ENCODE assay signal across 9 mouse cellular contexts in genomic region chr1:91013803-91014202, GRCm38 (mm10). TPM values are rescaled to one million over a fixed set of nuclear protein-coding genes. Genes with fewer than 3 reads are reported as not detected.
DNase-seq lines count a peak whose midpoint lies in the region; ATAC-seq lines count a peak whose summit lies in the region.
"Had no signal": no experiment of that assay in that cellular context is flagged by ENCODE, and none has a peak within 500 bp of the region (broad histone marks: within the 10 kb centered on the region; RNA-seq: fewer than 3 reads in every experiment).

No protein-coding gene starts in this region.

- H3K36me3 ChIP-seq in kidney, embryonic 14.5 days (ENCODE audit: control insufficient read depth, insufficient read depth, low read length), result no peaks in the 10 kb centered on the region
- no peaks in the 10 kb centered on the region for H3K36me3 ChIP-seq in embryonic facial prominence, embryonic 14.5 days (ENCODE audit: control insufficient read depth, insufficient read depth, low read length)
- H3K36me3 ChIP-seq: forebrain, embryonic 12.5 days had no signal

- H3K9me3 ChIP-seq in kidney, embryonic 14.5 days (ENCODE audit: control insufficient read depth, low read length), result no peaks in the 10 kb centered on the region
- H3K9me3 ChIP-seq in embryonic facial prominence, embryonic 14.5 days (ENCODE audit: control insufficient read depth, low read length), result no peaks in the 10 kb centered on the region
- H3K9me3 ChIP-seq: forebrain, embryonic 12.5 days had no signal

- no peak overlapping the region for H3K4me3 ChIP-seq in kidney, embryonic 14.5 days (ENCODE audit: low read length)
- H3K4me3 ChIP-seq in embryonic facial prominence, embryonic 14.5 days (ENCODE audit: low read depth, low read length), result no peak overlapping the region
- H3K4me3 ChIP-seq: forebrain, embryonic 12.5 days had no signal

- intact Hi-C loops in heart, postnatal 36 days (cut with DNase I), result loop anchor here (2.0 kb wide), 1 partner anchor 13 kb away; no protein-coding TSS in a partner anchor

- no peak overlapping the region for H3K9ac ChIP-seq in kidney, embryonic 14.5 days (ENCODE audit: low read depth, low read length)
- no peak overlapping the region for H3K9ac ChIP-seq in embryonic facial prominence, embryonic 14.5 days (ENCODE audit: low read depth, low read length)
- H3K9ac ChIP-seq: forebrain, embryonic 12.5 days; liver, postnatal 0 days had no signal

- no peak overlapping the region for H3K27ac ChIP-seq in kidney, embryonic 14.5 days (ENCODE audit: low read depth, low read length)
- no peak overlapping the region; the same call in 1 of the 2 replicates for H3K27ac ChIP-seq in embryonic facial prominence, embryonic 14.5 days (replicated peaks; ENCODE audit: low read depth, low read length)
- H3K27ac ChIP-seq: forebrain, embryonic 12.5 days had no signal

- no peak for ATAC-seq in kidney, embryonic 14.5 days (ENCODE audit: low FRiP score, low TSS enrichment)
- ATAC-seq in embryonic facial prominence, embryonic 14.5 days (ENCODE audit: low read depth), result no peak
- ATAC-seq in megakaryocyte progenitor cell, adult 5-6 weeks (replicated peaks; ENCODE audit: poor library complexity), result no peak
- ATAC-seq: liver, postnatal 0 days had no signal

- H3K4me1 ChIP-seq in kidney, embryonic 14.5 days (ENCODE audit: control insufficient read depth, insufficient read depth, low read length), result peaks cover 27% of the 10 kb centered on the region
- peaks cover 18% of the 10 kb centered on the region for H3K4me1 ChIP-seq in embryonic facial prominence, embryonic 14.5 days (ENCODE audit: control insufficient read depth, insufficient read depth, low read length)

- no peaks in the 10 kb centered on the region for H3K27me3 ChIP-seq in kidney, embryonic 14.5 days (ENCODE audit: control insufficient read depth, insufficient read depth, low read length)
- H3K27me3 ChIP-seq in embryonic facial prominence, embryonic 14.5 days (replicated peaks; ENCODE audit: control insufficient read depth, insufficient read depth, low read length), result no peaks in the 10 kb centered on the region
- H3K27me3 ChIP-seq: forebrain, embryonic 12.5 days had no signal

- DNase-seq in kidney, adult 18-20 months, result peak; percentile 27
- DNase-seq in embryonic facial prominence, embryonic 14.5 days (ENCODE audit: low spot score), result peak; percentile 45
- DNase-seq in heart, postnatal 36 days, result peak; percentile 46
- DNase-seq in lung, postnatal 36 days, result peak; percentile 59
- no peak for DNase-seq in right cerebral cortex, postnatal 14 days
- DNase-seq: liver, postnatal 0 days had no signal

- WGBS in kidney, embryonic 14.5 days, result 68% methylated on average over 3 of the region's 3 CpGs
- 72% methylated on average over 3 of the region's 3 CpGs for WGBS in embryonic facial prominence, embryonic 14.5 days

- no peak overlapping the region for H3K4me2 ChIP-seq in kidney, embryonic 14.5 days (replicated peaks; ENCODE audit: low read depth, low read length)
- no peak overlapping the region for H3K4me2 ChIP-seq in embryonic facial prominence, embryonic 14.5 days (ENCODE audit: low read depth, low read length)
- H3K4me2 ChIP-seq: forebrain, embryonic 12.5 days had no signal

RNA-seq across cellular contexts. Expression of gene Lrrfip1, which starts 15.3 kb away (rescaled TPM):
- 25.7 and 33.6 TPM in 2 replicates for polyA plus RNA-seq in kidney, embryonic 14.5 days (2014; fragmentation: Nextera tagmentation; extraction: Ambion mirVana)
- 51.6 and 58.6 TPM in 2 replicates for polyA plus RNA-seq in embryonic facial prominence, embryonic 14.5 days (2014; fragmentation: Nextera tagmentation; extraction: Ambion mirVana)
- 10 to 100 TPM; 69.1 to 80.9 TPM for total RNA-seq in heart, postnatal 36 days (2021)
- total RNA-seq in megakaryocyte progenitor cell, adult 5-6 weeks (2015), result 70.8 and 70.9 TPM in 2 replicates
- 121 and 127 TPM in 2 replicates for total RNA-seq in megakaryocyte progenitor cell, adult 5-6 weeks (2017)

RNA-seq across cellular contexts. Expression of gene Rab17, which starts 44.3 kb away (rescaled TPM):
- polyA plus RNA-seq in kidney, embryonic 14.5 days (2014; fragmentation: Nextera tagmentation; extraction: Ambion mirVana), result 3.7 and 6.1 TPM in 2 replicates
- polyA plus RNA-seq in embryonic facial prominence, embryonic 14.5 days (2014; fragmentation: Nextera tagmentation; extraction: Ambion mirVana), result 2.4 and 2.5 TPM in 2 replicates
- total RNA-seq in heart, postnatal 36 days (2021), result 1 to 10 TPM; 2.0 to 2.1 TPM
- total RNA-seq in megakaryocyte progenitor cell, adult 5-6 weeks (2015), result 0.69 and 1.0 TPM in 2 replicates
- 2.3 and 3.0 TPM in 2 replicates for total RNA-seq in megakaryocyte progenitor cell, adult 5-6 weeks (2017)
- polyA plus RNA-seq: forebrain, embryonic 12.5 days had no signal
